Mouse (Mus musculus): ENCODE data around the gene Cdcp1.

The Cdcp1 gene

DNA sequence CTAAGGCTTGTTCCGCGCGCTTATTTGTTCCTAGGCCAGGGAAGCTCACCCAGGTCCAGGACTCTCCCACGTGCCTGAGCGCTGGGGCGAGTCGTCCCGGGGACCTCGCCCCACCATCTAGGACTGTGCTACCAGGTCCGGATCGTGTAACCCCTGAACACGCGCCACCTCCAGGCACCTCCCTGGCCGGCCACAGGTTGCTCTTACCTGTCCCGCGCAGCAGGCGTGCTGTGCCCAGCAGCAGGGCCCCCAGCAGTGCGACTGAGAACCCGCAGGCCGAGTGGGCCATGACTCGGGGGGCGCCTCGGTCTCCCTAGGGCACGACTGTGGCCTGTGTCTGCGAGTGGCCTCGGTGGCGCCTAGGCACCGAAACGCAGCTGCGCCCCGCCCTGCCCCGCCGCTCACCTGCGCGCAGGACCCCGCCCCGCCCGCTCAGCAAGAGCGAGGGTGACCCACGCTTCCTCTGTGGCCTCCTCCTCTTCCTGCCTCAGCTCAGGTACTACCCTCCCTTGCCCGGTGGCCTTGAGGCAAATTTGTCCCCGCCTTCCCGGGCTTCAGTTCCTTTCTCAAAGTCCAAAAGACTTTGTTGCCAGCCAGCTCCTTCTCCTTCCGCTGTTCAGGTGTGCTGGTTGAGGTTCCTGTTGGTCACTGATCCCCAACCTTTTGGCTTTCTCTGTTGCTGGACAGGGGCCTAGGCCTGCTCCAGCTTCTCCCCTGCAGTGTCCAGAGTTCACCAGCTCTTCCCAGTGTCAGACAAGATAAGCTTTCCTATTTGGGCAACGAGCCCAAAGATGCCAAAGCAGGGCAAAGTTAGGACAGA lies at the start of gene Cdcp1:
Gene Cdcp1 (minus strand): TSS at position 418 of the 820 bp plus-strand sequence.
- DNase-seq (ENCODE audit: extremely low read depth, insufficient read length, low spot score), result no peak

GRCm38 (mm10) chr9:123260611-123261021 lies 44.8 kb upstream of the Cdcp1 start, which contains the start of gene Tmem158:
Gene Tmem158 (minus strand): TSS chr9:123260764.
- peak; percentile 87 for DNase-seq (ENCODE audit: extremely low read depth, insufficient read length, low spot score)

DNA sequence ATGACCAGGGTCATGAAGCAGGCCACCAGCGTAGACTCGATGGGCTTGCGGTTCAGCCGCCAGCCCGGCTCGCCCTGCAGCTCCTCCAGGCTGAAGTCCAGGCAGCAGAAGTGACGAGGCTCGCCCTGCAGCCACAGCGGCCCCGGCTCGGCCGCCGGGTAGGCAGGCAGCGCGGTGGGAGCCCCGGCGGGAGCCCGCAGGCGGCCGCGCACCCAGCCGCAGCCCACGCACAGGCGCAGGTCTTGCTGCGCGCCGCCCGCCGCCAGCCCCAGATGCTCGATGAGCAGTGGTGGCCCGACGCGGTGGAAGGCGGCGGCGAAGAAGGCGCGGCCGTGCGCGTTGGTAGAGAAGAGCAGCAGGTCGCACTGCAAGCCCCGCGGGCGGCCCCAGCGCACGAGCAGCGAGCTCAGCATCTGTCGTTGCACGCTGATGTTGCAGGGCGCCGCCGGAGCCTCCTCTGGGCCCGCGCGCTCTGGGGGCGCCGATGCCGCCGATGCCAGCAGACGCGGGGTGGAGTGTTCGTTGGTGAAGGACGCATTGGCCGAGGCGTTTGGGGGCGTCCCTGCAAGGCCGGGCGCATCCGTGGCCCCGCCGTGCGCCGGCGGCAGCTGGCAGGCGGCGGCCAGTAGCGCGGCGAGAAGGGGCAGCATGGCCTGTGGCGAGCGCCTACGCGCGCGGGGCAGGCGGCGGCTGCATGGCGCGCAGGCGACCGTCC lies 44.2 kb upstream of the Cdcp1 start:
- DNase-seq (ENCODE audit: extremely low read depth, insufficient read length, low spot score), result peak; percentile 83

GRCm38 (mm10) chr9:123259461-123259895 lies 43.6 kb upstream of the Cdcp1 start:
- no peak for DNase-seq (ENCODE audit: extremely low read depth, insufficient read length, low spot score)

GRCm38 (mm10) chr9:123258796-123259195 lies 43.0 kb upstream of the Cdcp1 start:
- no peak for DNase-seq (ENCODE audit: extremely low read depth, insufficient read length, low spot score)

DNA sequence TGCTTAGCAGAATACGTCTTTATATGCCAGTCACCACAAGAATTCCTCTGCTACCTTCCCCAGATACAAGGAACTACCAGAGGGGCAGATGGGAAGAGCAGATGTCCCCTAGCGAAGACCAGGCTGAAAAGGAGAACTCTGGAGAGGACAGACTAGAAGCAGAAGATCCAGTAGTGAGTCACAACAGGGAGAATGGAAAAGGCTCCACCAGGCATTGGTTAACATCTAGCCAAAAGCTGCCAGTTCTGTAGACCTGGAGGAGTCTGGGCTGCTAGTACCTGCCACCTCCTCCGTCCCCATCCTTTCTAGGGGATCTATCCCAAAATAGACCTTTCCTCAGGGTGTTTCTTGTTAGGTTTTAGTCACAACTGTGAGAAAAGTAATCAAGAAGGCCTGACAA lies 39.9 kb upstream of the Cdcp1 start:
- DNase-seq (ENCODE audit: extremely low read depth, insufficient read length, low spot score), result no peak

GRCm38 (mm10) chr9:123247992-123248391 lies 32.2 kb upstream of the Cdcp1 start:
- DNase-seq (ENCODE audit: extremely low read depth, insufficient read length, low spot score), result no peak

DNA sequence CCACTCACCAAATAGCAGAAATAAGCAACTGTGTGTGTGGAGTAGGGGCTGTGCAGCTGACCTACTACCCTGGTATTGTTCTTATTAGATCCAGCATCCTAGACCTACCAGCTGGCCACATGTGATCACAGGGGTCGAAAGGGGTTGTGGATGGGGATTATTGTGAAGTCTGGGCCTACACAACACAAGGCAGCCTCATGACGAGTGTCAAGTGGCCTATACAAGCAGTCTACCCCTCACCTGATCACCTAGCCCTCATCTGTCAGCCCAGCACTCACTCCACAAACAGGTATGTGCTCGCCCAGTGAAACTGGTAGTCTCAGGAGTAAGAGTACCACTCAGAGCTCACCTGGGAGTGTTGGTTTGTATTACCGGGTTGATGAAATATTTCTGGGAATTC lies 29.3 kb upstream of the Cdcp1 start:
- no peak for DNase-seq (ENCODE audit: extremely low read depth, insufficient read length, low spot score)

GRCm38 (mm10) chr9:123243988-123244387 lies 28.1 kb upstream of the Cdcp1 start:
- DNase-seq (ENCODE audit: extremely low read depth, insufficient read length, low spot score), result peak; percentile 67

- no peak for DNase-seq (ENCODE audit: extremely low read depth, insufficient read length, low spot score)
Observed at GRCm38 (mm10) chr9:123241191-123241590, 25.4 kb upstream of the Cdcp1 start.

DNA sequence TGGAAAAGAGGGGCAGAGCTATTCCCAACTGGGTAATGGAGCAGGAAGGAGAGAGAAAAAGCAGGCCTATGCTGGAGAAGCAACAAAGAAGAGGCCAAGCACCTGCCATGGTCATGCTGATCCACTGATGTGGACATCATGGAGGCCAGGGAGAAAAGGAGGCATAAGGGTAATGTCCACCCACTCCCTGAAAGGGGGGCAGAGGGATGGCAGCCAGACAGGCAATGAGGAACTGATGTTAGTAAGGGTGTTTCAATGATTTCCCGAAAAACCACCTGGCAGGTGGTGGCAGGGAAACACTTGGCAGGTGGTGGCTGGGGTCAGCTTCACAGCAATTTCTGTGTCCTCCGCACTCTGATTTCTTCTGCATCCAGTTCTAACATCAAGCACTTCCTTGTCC lies 24.9 kb upstream of the Cdcp1 start:
- DNase-seq (ENCODE audit: extremely low read depth, insufficient read length, low spot score), result no peak

DNA sequence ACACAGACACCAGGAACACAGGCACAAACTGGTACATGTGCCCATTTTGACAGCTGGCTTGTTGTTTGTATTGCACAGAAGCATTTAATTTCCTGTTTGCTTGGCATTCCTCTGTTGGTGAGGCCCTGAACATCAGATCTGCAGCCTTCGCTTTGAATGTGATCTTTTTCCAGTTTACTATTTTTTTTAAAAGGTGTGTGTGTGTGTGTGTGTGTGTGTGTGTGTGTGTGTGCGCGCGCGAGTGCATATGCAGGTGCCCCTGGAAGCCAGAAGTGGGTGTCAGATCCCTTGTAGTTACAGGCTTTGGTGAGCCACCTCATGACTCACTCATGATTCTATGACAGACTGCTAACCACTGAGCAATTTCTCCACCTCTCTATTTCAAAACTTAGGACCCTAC lies 24.4 kb upstream of the Cdcp1 start:
- DNase-seq (ENCODE audit: extremely low read depth, insufficient read length, low spot score), result peak; percentile 24

DNA sequence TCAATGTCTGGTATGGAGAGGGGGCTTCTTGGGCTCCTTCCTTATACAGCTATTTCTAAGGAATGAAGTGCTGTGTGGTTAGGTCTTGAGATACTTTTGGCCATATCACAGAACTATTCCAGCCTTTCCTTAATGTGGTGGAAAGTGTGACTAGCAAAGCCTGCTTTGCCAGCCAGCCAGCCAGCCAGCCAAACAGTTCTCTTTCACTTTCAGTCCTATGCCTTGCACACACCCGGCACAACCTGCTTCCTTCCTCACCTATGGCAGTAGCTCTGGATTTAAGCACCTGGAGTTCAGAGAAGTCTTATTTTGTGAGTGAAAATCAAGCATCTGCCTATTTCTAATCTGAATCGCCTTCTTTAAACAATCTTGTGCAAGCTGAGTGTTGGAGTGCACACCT lies 23.8 kb upstream of the Cdcp1 start:
- DNase-seq (ENCODE audit: extremely low read depth, insufficient read length, low spot score), result peak; percentile 31

DNA sequence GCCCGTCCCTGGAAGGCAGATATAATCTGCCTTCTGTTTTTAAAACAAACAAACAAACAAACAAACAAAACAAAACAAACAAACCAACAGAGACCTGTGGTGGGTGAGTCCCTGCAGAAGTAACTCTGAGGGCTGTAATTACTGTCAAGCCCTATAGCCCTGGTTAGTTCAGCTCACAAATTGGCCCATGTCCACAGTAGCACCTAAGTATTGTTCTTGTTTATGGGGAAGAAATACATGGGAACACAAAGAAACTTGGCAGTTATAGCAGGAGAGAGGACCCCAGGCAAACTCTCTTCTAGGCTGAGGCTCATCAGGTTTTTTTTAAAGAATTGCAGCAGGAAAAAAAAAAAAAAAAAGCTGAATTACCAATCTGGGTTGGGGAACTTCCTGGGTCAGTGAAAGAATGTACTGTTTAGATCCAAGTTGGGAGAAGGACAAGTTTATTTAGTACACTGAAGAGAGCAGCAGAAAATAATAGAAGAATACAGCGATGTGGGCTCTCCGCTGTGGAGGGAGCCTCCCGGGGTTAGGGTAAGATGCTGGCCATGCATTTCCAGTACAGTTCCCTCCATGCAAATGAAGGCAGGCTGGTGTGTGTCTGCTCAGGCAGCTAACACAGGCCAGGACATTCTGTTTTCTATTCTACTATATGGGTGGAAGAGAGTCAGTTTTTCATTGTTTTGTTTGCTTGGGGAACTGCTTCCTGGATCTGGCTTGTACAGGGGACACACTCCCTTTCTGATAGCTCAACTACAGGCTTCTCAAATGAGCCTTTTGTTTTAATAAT lies 22.6 kb upstream of the Cdcp1 start:
- DNase-seq (ENCODE audit: extremely low read depth, insufficient read length, low spot score), result peak; percentile 25

DNA sequence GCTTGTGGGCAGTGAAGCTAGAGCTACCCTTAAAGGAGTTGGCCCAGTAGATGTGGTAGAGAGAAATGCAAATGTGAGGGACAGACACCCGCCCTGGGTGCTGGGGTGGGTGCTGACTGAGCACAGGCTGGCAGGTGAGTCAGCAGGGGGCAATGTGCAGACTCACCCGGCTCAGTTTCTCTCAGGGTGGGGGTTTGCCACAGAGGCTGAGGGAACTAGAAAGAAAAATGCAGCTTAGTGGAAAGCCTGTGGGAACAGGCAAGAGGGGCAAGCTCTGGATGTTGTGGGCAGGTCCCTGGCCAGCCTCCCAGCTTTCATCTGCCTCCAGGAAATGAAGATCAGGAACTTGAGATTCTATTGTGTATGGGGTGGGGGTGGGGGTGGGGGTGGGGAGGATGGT lies 21.9 kb upstream of the Cdcp1 start:
- DNase-seq (ENCODE audit: extremely low read depth, insufficient read length, low spot score), result peak; percentile 69

DNA sequence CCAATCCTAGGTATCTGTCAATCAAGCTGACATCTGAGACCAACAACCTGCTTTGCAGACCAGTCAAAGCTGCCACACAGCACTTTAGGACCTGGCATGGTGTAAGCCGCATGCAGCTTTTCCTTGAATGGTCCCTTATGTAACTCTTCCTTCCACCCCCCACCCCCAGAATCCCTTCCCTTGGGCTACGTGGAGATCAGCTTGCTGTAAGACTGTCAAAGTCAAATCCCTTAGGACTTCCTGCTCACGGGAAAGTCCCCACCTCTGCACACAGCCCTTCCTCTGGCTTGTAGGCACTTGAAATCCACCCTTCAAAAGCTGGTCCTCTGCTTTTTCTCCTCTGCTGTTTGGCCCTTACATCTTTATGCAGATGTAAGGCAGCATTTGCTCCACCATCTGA lies 19.8 kb upstream of the Cdcp1 start:
- no peak for DNase-seq (ENCODE audit: extremely low read depth, insufficient read length, low spot score)

- DNase-seq (ENCODE audit: extremely low read depth, insufficient read length, low spot score), result no peak
Observed at GRCm38 (mm10) chr9:123229826-123230225, 14.0 kb upstream of the Cdcp1 start.

GRCm38 (mm10) chr9:123228671-123229070 lies 12.8 kb upstream of the Cdcp1 start:
- DNase-seq (ENCODE audit: extremely low read depth, insufficient read length, low spot score), result no peak

- no peak for DNase-seq (ENCODE audit: extremely low read depth, insufficient read length, low spot score)
Observed at GRCm38 (mm10) chr9:123227106-123227750, 11.4 kb upstream of the Cdcp1 start.

GRCm38 (mm10) chr9:123224863-123225431 lies 9.1 kb upstream of the Cdcp1 start:
- DNase-seq (ENCODE audit: extremely low read depth, insufficient read length, low spot score), result no peak
